Mouse (Mus musculus): ENCODE measurements at regions not wholly inside any gene's neighbourhood (a gene's known extent, or its start where the extent isn't known, plus 50 kb on each side); places are given as distances from the start of the nearest gene placed in this dataset.

DNA sequence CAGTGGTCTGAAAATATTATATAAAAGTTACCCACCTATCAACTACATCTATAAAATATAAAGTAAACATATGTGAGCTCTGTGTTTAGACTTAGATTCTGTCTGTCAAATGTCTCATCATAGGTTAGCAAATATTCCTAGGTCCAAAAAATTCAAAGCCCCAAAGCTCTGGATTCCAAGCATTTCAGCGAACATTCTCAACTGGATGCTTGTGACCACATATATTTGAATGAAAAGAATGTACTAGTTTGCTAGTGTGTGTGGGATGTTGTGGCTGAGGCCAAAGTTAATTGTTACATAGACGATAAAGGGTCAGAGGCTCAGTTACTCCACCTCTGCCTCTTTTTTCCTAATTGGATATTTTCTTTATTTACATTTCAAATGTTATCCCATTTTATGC is 128.3 kb upstream of the Eya4 start:
- no peak for TF ChIP-seq POLR2A (IDR thresholded peaks at IDR 0.05; ENCODE audit: insufficient read depth, low read length)
- TF ChIP-seq CTCF (IDR thresholded peaks at IDR 0.05; ENCODE audit: low read depth, low read length), result no peak

Data from ES-Bruce4 (cell line).